Mouse (Mus musculus): ENCODE results near the gene Thap4. TPM values are rescaled to one million over a fixed set of nuclear protein-coding genes. Genes with fewer than 3 reads are reported as not detected.
"Not testable (repeated sequence)": the region's sequence is repeated elsewhere in the genome, so short reads cannot be mapped to it uniquely, and the experiment has no call there.

Thap4 gene
- polyA plus RNA-seq, 1 experiment = 226 TPM

- no peak overlapping the region for H3K4me3 ChIP-seq (ENCODE audit: insufficient read depth, low read depth, low read length)
- peaks cover 10% of the 10 kb centered on the region for H3K36me3 ChIP-seq (ENCODE audit: control insufficient read depth, insufficient read depth, low read length)
- 94% methylated on average over 8 of the region's 8 CpGs for WGBS
- no peak for DNase-seq
- H3K4me1 ChIP-seq (ENCODE audit: control insufficient read depth, insufficient read depth, low read length) = no peaks in the 10 kb centered on the region
- H3K27me3 ChIP-seq (replicated peaks; ENCODE audit: control insufficient read depth, insufficient read depth, low read length) = no peaks in the 10 kb centered on the region
- H3K27ac ChIP-seq (ENCODE audit: insufficient read depth, low read depth, low read length) = no peak overlapping the region
- no peak for TF ChIP-seq CTCF (conservative IDR thresholded peaks at IDR 0.05; ENCODE audit: insufficient read depth, insufficient read length, low read depth, low read length)
- TF ChIP-seq POLR2A (IDR thresholded peaks at IDR 0.05; ENCODE audit: low read depth, low read length) = no peak
These were observed 39.9 kb upstream of the Thap4 start for GRCm38 (mm10) chr1:93794526-93794925.

- Histone ChIP-seq H3K4me3 (ENCODE audit: insufficient read depth, low read depth, low read length) (no peak overlapping the region), H3K4me1 (ENCODE audit: control insufficient read depth, insufficient read depth, low read length) (no peaks in the 10 kb centered on the region), H3K27me3 (replicated peaks; ENCODE audit: control insufficient read depth, insufficient read depth, low read length) (no peaks in the 10 kb centered on the region), H3K27ac (ENCODE audit: insufficient read depth, low read depth, low read length) (no peak overlapping the region), H3K36me3 (ENCODE audit: control insufficient read depth, insufficient read depth, low read length) (no peaks in the 10 kb centered on the region; the same call in none of the 2 replicates)
- no peak for TF ChIP-seq CTCF (conservative IDR thresholded peaks at IDR 0.05; ENCODE audit: insufficient read depth, insufficient read length, low read depth, low read length)
- no peak for TF ChIP-seq POLR2A (IDR thresholded peaks at IDR 0.05; ENCODE audit: low read depth, low read length)
- 76% methylated on average over 2 of the region's 2 CpGs for WGBS
- DNase-seq = no peak
These were observed 32.2 kb upstream of the Thap4 start for GRCm38 (mm10) chr1:93786912-93787311.

- 96% methylated on average over 5 of the region's 5 CpGs for WGBS
- no peak for TF ChIP-seq POLR2A (IDR thresholded peaks at IDR 0.05; ENCODE audit: low read depth, low read length)
- no peak for TF ChIP-seq CTCF (conservative IDR thresholded peaks at IDR 0.05; ENCODE audit: insufficient read depth, insufficient read length, low read depth, low read length)
These were observed 22.0 kb upstream of the Thap4 start for GRCm38 (mm10) chr1:93776686-93777085.

GRCm38 (mm10) chr1:93769901-93770300 lies 15.2 kb upstream of the Thap4 start:
- H3K36me3 ChIP-seq (ENCODE audit: control insufficient read depth, insufficient read depth, low read length) = peaks cover 3% of the 10 kb centered on the region
- no peak for TF ChIP-seq POLR2A (IDR thresholded peaks at IDR 0.05; ENCODE audit: low read depth, low read length)
- TF ChIP-seq CTCF (conservative IDR thresholded peaks at IDR 0.05; ENCODE audit: insufficient read depth, insufficient read length, low read depth, low read length) = no peak
- DNase-seq = no peak
- H3K27ac ChIP-seq (ENCODE audit: insufficient read depth, low read depth, low read length) = no peak overlapping the region
- no peak overlapping the region for H3K4me3 ChIP-seq (ENCODE audit: insufficient read depth, low read depth, low read length)
- H3K27me3 ChIP-seq (replicated peaks; ENCODE audit: control insufficient read depth, insufficient read depth, low read length) = no peaks in the 10 kb centered on the region
- no peaks in the 10 kb centered on the region for H3K4me1 ChIP-seq (ENCODE audit: control insufficient read depth, insufficient read depth, low read length)
- 96% methylated on average over 3 of the region's 3 CpGs for WGBS

More at GRCm38 (mm10) chr1:93776686-93777085, 22.0 kb upstream of the Thap4 start:
- Histone ChIP-seq H3K36me3 (ENCODE audit: control insufficient read depth, insufficient read depth, low read length) (peaks cover 6% of the 10 kb centered on the region), H3K27me3 (replicated peaks; ENCODE audit: control insufficient read depth, insufficient read depth, low read length) (no peaks in the 10 kb centered on the region), H3K4me3 (ENCODE audit: insufficient read depth, low read depth, low read length) (no peak overlapping the region), H3K27ac (ENCODE audit: insufficient read depth, low read depth, low read length) (no peak overlapping the region), H3K4me1 (ENCODE audit: control insufficient read depth, insufficient read depth, low read length) (no peaks in the 10 kb centered on the region)
- DNase-seq = no peak

GRCm38 (mm10) chr1:93767600-93767999 lies 12.9 kb upstream of the Thap4 start:
- Histone ChIP-seq H3K4me1 (ENCODE audit: control insufficient read depth, insufficient read depth, low read length) (no peaks in the 10 kb centered on the region), H3K4me3 (ENCODE audit: insufficient read depth, low read depth, low read length) (no peak overlapping the region), H3K27me3 (replicated peaks; ENCODE audit: control insufficient read depth, insufficient read depth, low read length) (no peaks in the 10 kb centered on the region), H3K36me3 (ENCODE audit: control insufficient read depth, insufficient read depth, low read length) (no peaks in the 10 kb centered on the region; the same call in 1 of the 2 replicates), H3K27ac (ENCODE audit: insufficient read depth, low read depth, low read length) (no peak overlapping the region)
- DNase-seq = no peak
- TF ChIP-seq POLR2A (IDR thresholded peaks at IDR 0.05; ENCODE audit: low read depth, low read length) (no peak), CTCF (conservative IDR thresholded peaks at IDR 0.05; ENCODE audit: insufficient read depth, insufficient read length, low read depth, low read length) (no peak)
- WGBS = 81% methylated on average over 6 of the region's 6 CpGs

- 89% methylated on average over 9 of the region's 9 CpGs for WGBS
- no peak for DNase-seq
- Histone ChIP-seq H3K27ac (ENCODE audit: insufficient read depth, low read depth, low read length) (no peak overlapping the region), H3K27me3 (replicated peaks; ENCODE audit: control insufficient read depth, insufficient read depth, low read length) (no peaks in the 10 kb centered on the region), H3K36me3 (ENCODE audit: control insufficient read depth, insufficient read depth, low read length) (no peaks in the 10 kb centered on the region), H3K4me3 (ENCODE audit: insufficient read depth, low read depth, low read length) (no peak overlapping the region), H3K4me1 (ENCODE audit: control insufficient read depth, insufficient read depth, low read length) (no peaks in the 10 kb centered on the region)
- no peak for TF ChIP-seq CTCF (conservative IDR thresholded peaks at IDR 0.05; ENCODE audit: insufficient read depth, insufficient read length, low read depth, low read length)
These were observed 10.4 kb upstream of the Thap4 start for GRCm38 (mm10) chr1:93764871-93765591.

- DNase-seq; H3K36me3 ChIP-seq (ENCODE audit: control insufficient read depth, insufficient read depth, low read length): not testable (repeated sequence)
- whole genome bisulfite sequencing = 91% methylated on average over 3 of the region's 3 CpGs
These were observed 8.9 kb upstream of the Thap4 start for GRCm38 (mm10) chr1:93763531-93763930.

More at GRCm38 (mm10) chr1:93763531-93763930, 8.9 kb upstream of the Thap4 start:
- not testable (repeated sequence) for H3K4me3 ChIP-seq (ENCODE audit: insufficient read depth, low read depth, low read length); H3K27me3 ChIP-seq (replicated peaks; ENCODE audit: control insufficient read depth, insufficient read depth, low read length); H3K4me1 ChIP-seq (ENCODE audit: control insufficient read depth, insufficient read depth, low read length); H3K27ac ChIP-seq (ENCODE audit: insufficient read depth, low read depth, low read length)

All from kidney, adult 2 months (tissue).